Mouse (Mus musculus) A20 (cell line): ENCODE results near the gene Ass1.
A peak's percentile ranks its signal among the peaks of the same experiment; 100 is the strongest.
"Not testable (repeated sequence)": the region's sequence is repeated elsewhere in the genome, so short reads cannot be mapped to it uniquely, and the experiment has no call there.

Source experiments
- DNase-seq: peaks from one replicate; pipeline ENCODE4 v3.0.0-alpha.2; 2011; ENCODE audit warnings: low read depth, low spot score

The Ass1 gene

GRCm38 (mm10) chr2:31530201-31530600 lies 60.2 kb downstream of the Ass1 start:
- DNase-seq, result no peak

- DNase-seq, result no peak
Measured at GRCm38 (mm10) chr2:31537054-31537453, 67.0 kb downstream of the Ass1 start.

- DNase-seq, result no peak
Measured at GRCm38 (mm10) chr2:31538745-31539144, 68.7 kb downstream of the Ass1 start.

- no peak for DNase-seq
Measured at GRCm38 (mm10) chr2:31541581-31541980, 71.6 kb downstream of the Ass1 start.

- DNase-seq, result no peak
Measured at GRCm38 (mm10) chr2:31547726-31548125, 77.7 kb downstream of the Ass1 start.

GRCm38 (mm10) chr2:31550503-31550902 lies 80.5 kb downstream of the Ass1 start:
- DNase-seq, result peak; percentile 67

GRCm38 (mm10) chr2:31551351-31551750 lies 81.3 kb downstream of the Ass1 start:
- DNase-seq, result not testable (repeated sequence)

GRCm38 (mm10) chr2:31551971-31552370 lies 82.0 kb downstream of the Ass1 start:
- no peak for DNase-seq

- DNase-seq, result peak; percentile 8
Measured at GRCm38 (mm10) chr2:31554619-31555018, 84.6 kb downstream of the Ass1 start.
